Mouse (Mus musculus) liver, adult 2 months (tissue): ENCODE measurements around the gene Zfp146. TPM values are rescaled to one million over a fixed set of nuclear protein-coding genes. Genes with fewer than 3 reads are reported as not detected.
"Not testable (repeated sequence)": the region's sequence is repeated elsewhere in the genome, so short reads cannot be mapped to it uniquely, and the experiment has no call there.

Experiments
- DNase-seq: peaks from one replicate; pipeline ENCODE4 v3.0.0-alpha.2; 2011; ENCODE audit warnings: low read depth, low spot score; ENCODE audit errors: extremely low read depth
- H3K27ac ChIP-seq: fragments of 200-500 bp; replicated peaks from 2 replicates; pipeline ENCODE4 v1.5.1; 2012; ENCODE audit warnings: low read depth, mild to moderate bottlenecking, control low read depth, inconsistent platforms, low read length; ENCODE audit not compliant: insufficient read depth
- H3K27me3 ChIP-seq: fragments of 200-500 bp; 2 replicates; pipeline ENCODE4 v1.6.1; 2012; ENCODE audit warnings: mild to moderate bottlenecking, moderate library complexity, low read length, inconsistent platforms; ENCODE audit not compliant: control insufficient read depth, insufficient read depth
- H3K36me3 ChIP-seq: fragments of 200-500 bp; 2 replicates; pipeline ENCODE4 v1.6.1; 2012; ENCODE audit warnings: low read length, inconsistent platforms; ENCODE audit not compliant: control insufficient read depth, insufficient read depth
- H3K4me1 ChIP-seq: fragments of 200-500 bp; 2 replicates; pipeline ENCODE4 v1.6.1; 2011; ENCODE audit warnings: low read length; ENCODE audit not compliant: control insufficient read depth, insufficient read depth
- H3K4me3 ChIP-seq: fragments of 200-500 bp; 2 replicates; pipeline ENCODE4 v1.5.1; 2011; ENCODE audit warnings: low read depth, mild to moderate bottlenecking, control low read depth, low read length, moderate library complexity; ENCODE audit not compliant: insufficient read depth
- H3K79me2 ChIP-seq: fragments of 200-500 bp; 2 replicates; pipeline ENCODE4 v1.6.1; 2012; ENCODE audit warnings: inconsistent platforms, mild to moderate bottlenecking, low read length, moderate library complexity; ENCODE audit not compliant: control insufficient read depth, insufficient read depth
- H3K9ac ChIP-seq: fragments of 200-500 bp; 2 replicates; pipeline ENCODE4 v1.6.1; 2012; ENCODE audit warnings: low read depth, mild to moderate bottlenecking, control low read depth, inconsistent platforms, low read length
- CTCF ChIP-seq: fragments of 200-500 bp; IDR thresholded peaks from 2 replicates; pipeline ENCODE4 v1.5.1; 2011; ENCODE audit warnings: low read depth, low read length, control low read depth
- POLR2A ChIP-seq: fragments of 200-500 bp; IDR thresholded peaks from 2 replicates; pipeline ENCODE4 v1.6.1; 2011; ENCODE audit warnings: low read length, control low read depth; ENCODE audit not compliant: insufficient read depth; ENCODE audit errors: extremely low read depth
- WGBS: fragments of 180-500 bp; shearing (Covaris S2); methylation state at CpG from one replicate; pipeline ENCODE4 v1.1.7; 2018; 5-methylcytosine and 5-hydroxymethylcytosine counted together
- polyA plus RNA-seq: library from polyadenylated mRNA; depleted of rRNA; stranded (reverse); fragments of >200 nt; gene quantifications from 2 replicates; pipeline ENCODE4 v1.2.3, GENCODE M21; 2012
- total RNA-seq: library from RNA; depleted of rRNA; stranded (reverse); fragments of >200 nt; gene quantifications from 2 replicates; pipeline ENCODE4 v1.2.3, GENCODE M21; 2014

The Zfp146 gene
- total and polyA plus RNA-seq, 2 experiments = 6.9 to 20.8 TPM

DNA sequence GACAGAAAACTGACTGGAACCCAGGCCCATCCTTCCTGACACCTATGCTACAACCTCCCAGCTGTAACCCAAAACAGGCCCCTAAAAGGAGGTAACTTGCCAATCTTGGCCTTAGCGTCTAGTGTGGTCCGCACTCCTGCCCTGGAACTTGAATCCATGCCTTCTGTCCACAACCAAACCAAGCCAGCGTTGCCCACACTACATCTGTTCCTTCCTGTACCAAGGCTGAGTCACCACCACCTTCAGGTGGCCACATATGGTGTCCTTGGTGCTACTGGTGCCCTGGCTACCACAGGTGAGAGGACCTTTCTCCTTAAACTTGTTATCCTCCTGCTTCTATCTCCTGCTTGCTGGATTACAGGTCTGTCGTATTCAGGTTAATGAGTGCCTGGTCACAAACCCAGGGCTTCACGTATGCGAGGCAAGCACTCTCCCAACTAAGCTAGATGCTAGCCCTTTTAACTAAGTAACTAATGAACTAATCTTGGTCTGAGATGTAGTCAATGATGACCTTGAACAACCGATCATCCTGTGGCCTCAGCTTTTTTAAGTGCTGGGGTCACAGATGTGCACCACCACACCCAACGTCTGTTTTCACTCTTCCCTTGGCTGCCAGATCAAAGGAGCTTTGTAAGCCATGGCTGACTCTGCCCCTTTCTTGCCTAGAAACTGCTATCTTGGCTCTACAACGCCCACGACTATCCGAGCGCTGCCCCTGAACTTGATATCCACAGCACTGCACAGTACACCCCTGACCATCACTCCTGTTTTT, 19.0 kb upstream of the Zfp146 start:
- Histone ChIP-seq H3K36me3 (peaks cover 22% of the 10 kb centered on the region), H3K27me3 (no peaks in the 10 kb centered on the region), H3K9ac (no peak overlapping the region), H3K4me1 (peaks cover 5% of the 10 kb centered on the region), H3K4me3 (no peak overlapping the region), H3K79me2 (no peaks in the 10 kb centered on the region; the same call in 1 of the 2 replicates), H3K27ac (no peak overlapping the region)
- DNase-seq = no peak
- WGBS = 80% methylated on average over 12 of the region's 12 CpGs
- no peak for TF ChIP-seq POLR2A
- TF ChIP-seq CTCF = no peak

DNA sequence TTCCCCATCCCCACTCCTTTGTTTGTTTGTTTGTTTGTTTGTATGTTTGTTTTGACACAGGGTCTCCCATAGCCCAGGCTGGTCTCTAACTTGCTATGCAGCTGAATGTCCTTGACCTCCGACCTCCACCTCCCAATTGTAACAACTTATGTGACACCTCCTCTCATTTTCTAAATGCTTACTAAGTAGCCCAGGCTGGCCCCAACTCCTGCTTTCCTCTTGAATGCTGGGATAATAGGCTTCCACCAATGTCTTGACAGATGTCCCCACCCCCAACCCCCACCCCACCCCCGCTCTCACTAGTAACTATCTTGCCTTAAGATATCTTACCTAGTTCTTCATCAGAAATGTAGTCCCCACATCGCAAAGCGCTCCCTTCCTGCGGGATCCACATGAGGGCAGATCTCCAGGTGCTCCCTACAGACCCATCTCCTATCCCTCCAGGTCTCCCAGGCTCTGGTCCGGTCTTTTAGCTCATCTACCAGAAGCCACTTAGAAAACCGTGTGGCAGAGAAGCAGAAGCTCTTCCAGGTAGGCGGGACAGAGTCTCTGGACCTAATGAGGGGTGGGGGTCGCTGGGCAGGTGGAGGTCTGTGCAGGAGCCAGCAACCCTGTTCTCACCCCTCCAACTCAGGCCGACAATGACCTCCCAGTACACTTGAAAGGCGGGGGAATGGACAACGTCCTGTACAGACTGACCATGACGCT, 15.2 kb upstream of the Zfp146 start:
- no peak for DNase-seq
- H3K4me3 ChIP-seq = no peak overlapping the region
- WGBS = 80% methylated on average over 13 of the region's 13 CpGs

DNA sequence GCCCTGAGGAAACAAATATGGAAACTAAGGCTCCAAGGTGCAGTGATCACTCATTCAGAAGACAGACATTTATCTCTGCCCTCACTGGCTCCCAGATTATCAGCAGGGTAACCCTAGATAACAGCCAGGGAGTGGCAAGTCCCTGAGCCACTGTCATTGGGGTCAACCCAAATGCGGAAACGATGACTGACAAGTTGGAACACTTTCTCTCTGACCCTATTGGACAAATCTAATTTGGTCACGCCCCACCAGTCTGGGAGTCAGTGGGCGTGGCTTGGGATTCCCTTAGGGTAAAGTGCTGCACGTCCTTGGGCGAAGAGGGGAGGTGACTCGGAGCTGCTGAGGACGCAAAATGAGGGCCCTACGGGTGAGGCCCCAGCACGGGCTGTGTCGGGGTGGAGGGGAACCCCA, 14.3 kb upstream of the Zfp146 start, which contains the start of gene Cox7a1:
Gene Cox7a1 (plus strand): TSS at position 266 of the 411 bp plus-strand sequence.
- TF ChIP-seq CTCF (no peak), POLR2A (0 out of 2 replicates have a peak, but pooled peaks have one; percentile 17)
- 0% methylated on average over 11 of the region's 11 CpGs for WGBS
- H3K27me3 ChIP-seq = no peaks in the 10 kb centered on the region
- H3K36me3 ChIP-seq = peaks cover 7% of the 10 kb centered on the region; the same call in 1 of the 2 replicates
- H3K79me2 ChIP-seq = no peaks in the 10 kb centered on the region
- peaks cover 3% of the 10 kb centered on the region for H3K4me1 ChIP-seq
- H3K4me3 ChIP-seq = peak within 1 kb of the TSS; percentile 47
- H3K27ac ChIP-seq = peak within 1 kb of the TSS; percentile 20; the same call in 1 of the 2 replicates
- peak; percentile 89 for DNase-seq
- H3K9ac ChIP-seq = peak within 1 kb of the TSS; percentile 46; the same call in 1 of the 2 replicates

More for the DNA sequence above, 15.2 kb upstream of the Zfp146 start:
- no peaks in the 10 kb centered on the region for H3K79me2 ChIP-seq
- H3K27ac ChIP-seq = no peak overlapping the region
- no peak overlapping the region for H3K9ac ChIP-seq
- peaks cover 10% of the 10 kb centered on the region; the same call in 1 of the 2 replicates for H3K36me3 ChIP-seq
- H3K4me1 ChIP-seq = peaks cover 3% of the 10 kb centered on the region
- no peak for TF ChIP-seq POLR2A
- TF ChIP-seq CTCF = no peak
- H3K27me3 ChIP-seq = no peaks in the 10 kb centered on the region

DNA sequence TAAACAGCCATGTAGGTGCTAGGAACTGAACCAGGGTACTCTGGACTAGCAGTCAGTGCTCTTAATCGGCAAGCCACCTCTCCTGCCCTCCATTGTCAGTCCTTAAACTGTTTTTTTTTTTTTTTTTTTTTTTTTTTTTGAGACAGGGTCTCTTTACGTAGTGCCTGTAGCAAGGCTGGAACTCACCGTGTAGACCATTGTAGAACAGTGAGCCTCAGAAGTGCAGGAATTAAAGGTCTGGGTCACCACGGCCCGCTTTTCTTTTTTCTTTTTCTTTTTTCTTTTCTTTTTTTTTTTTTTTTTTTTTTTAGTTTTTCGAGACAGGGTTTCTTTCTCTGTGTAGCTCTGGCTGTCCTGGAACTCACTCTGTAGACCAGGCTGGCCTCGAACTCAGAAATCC, 13.6 kb upstream of the Zfp146 start:
- not testable (repeated sequence) for H3K4me3 ChIP-seq, H3K4me1 ChIP-seq, H3K9ac ChIP-seq, H3K27me3 ChIP-seq, H3K79me2 ChIP-seq, DNase-seq, H3K27ac ChIP-seq
- peaks cover 13% of the 10 kb centered on the region for H3K36me3 ChIP-seq
- WGBS = 78% methylated on average over 7 of the region's 7 CpGs

DNA sequence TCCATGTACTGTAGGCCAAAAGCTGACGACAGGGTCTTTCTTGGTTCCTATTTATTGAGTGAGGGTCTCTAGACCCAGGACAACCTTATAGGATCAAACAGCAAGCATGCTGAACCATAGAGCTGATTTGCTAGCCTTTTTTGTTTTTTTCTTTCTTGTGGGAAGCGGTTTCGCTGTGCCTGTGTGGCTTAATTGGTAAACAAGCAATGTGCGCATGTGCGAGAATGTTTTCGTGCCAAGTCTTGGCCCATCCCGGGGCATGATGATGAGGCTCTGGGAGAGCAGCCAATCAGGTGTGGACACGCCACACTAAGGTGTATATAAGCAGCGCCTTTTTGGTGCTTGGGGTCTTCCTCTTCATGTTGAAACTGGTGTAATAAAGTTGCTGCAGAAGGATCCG, 12.4 kb upstream of the Zfp146 start:
- not testable (repeated sequence) for DNase-seq, H3K27me3 ChIP-seq, H3K9ac ChIP-seq, H3K4me3 ChIP-seq, H3K79me2 ChIP-seq, H3K27ac ChIP-seq, H3K4me1 ChIP-seq
- 84% methylated on average over 10 of the region's 10 CpGs for WGBS
- peaks cover 10% of the 10 kb centered on the region for H3K36me3 ChIP-seq

DNA sequence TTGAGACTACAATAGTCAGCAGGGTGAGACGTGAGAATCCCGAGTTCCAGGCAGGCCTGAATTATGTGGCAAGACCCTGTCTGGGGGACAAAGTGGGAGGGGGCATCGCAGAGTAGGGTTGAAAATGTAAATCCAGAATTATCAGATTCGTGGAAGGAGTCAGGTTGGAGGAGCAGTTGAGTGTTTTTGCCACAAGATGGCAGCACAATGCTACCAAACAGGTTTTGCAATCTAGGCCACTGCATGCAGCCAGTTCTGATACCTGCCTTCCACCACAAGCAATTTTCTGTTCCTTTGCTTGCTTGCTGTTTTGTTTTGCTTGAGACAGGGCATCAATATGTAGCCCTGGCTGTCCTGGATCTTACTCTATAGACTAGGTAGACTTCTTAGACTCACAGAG, 11.8 kb upstream of the Zfp146 start:
- 1% methylated on average over 4 of the region's 4 CpGs for WGBS
- H3K4me1 ChIP-seq = peaks cover 3% of the 10 kb centered on the region
- no peak overlapping the region for H3K9ac ChIP-seq
- no peak overlapping the region for H3K4me3 ChIP-seq
- H3K27me3 ChIP-seq = no peaks in the 10 kb centered on the region
- peaks cover 10% of the 10 kb centered on the region for H3K36me3 ChIP-seq
- no peak for TF ChIP-seq POLR2A
- TF ChIP-seq CTCF = peak; percentile 67
- DNase-seq = peak; percentile 58
- H3K79me2 ChIP-seq = no peaks in the 10 kb centered on the region
- no peak overlapping the region for H3K27ac ChIP-seq
